Mouse (Mus musculus): ENCODE data around the gene Prss16. TPM values are rescaled to one million over a fixed set of nuclear protein-coding genes. Genes with fewer than 3 reads are reported as not detected.
"Not testable (repeated sequence)": the region's sequence is repeated elsewhere in the genome, so short reads cannot be mapped to it uniquely, and the experiment has no call there.

The Prss16 gene
- polyA plus RNA-seq, 1 experiment, result 0.36 TPM

GRCm38 (mm10) chr13:22039951-22040463, 30.5 kb upstream of the Prss16 start:
- TF ChIP-seq CTCF (IDR thresholded peaks at IDR 0.05; ENCODE audit: borderline replicate concordance, insufficient read depth, low read depth, low read length), result no peak
- no peak for TF ChIP-seq POLR2A (IDR thresholded peaks at IDR 0.05; ENCODE audit: borderline replicate concordance, insufficient read depth, low read length)
- Histone ChIP-seq H3K4me1 (ENCODE audit: control insufficient read depth, insufficient read depth, low read length) (no peaks in the 10 kb centered on the region; the same call in 1 of the 2 replicates), H3K27me3 (ENCODE audit: control insufficient read depth, insufficient read depth, low read length) (no peaks in the 10 kb centered on the region), H3K4me3 (replicated peaks; ENCODE audit: insufficient read depth, low read depth, low read length) (no peak overlapping the region), H3K27ac (ENCODE audit: insufficient read depth, low read length) (no peak overlapping the region)
- 11% methylated on average over 2 of the region's 2 CpGs for WGBS
- DNase-seq, result no peak

GRCm38 (mm10) chr13:22039364-22039763, 29.8 kb upstream of the Prss16 start:
- no peak for DNase-seq
- no peaks in the 10 kb centered on the region; the same call in 1 of the 2 replicates for H3K4me1 ChIP-seq (ENCODE audit: control insufficient read depth, insufficient read depth, low read length)
- H3K4me3 ChIP-seq (replicated peaks; ENCODE audit: insufficient read depth, low read depth, low read length), result no peak overlapping the region
- H3K27ac ChIP-seq (ENCODE audit: insufficient read depth, low read length), result no peak overlapping the region
- H3K27me3 ChIP-seq (ENCODE audit: control insufficient read depth, insufficient read depth, low read length), result no peaks in the 10 kb centered on the region
- WGBS, result 76% methylated on average over 5 of the region's 5 CpGs
- TF ChIP-seq POLR2A (IDR thresholded peaks at IDR 0.05; ENCODE audit: borderline replicate concordance, insufficient read depth, low read length), result no peak
- no peak for TF ChIP-seq CTCF (IDR thresholded peaks at IDR 0.05; ENCODE audit: borderline replicate concordance, insufficient read depth, low read depth, low read length)

- no peak for TF ChIP-seq POLR2A (IDR thresholded peaks at IDR 0.05; ENCODE audit: borderline replicate concordance, insufficient read depth, low read length)
- no peak for TF ChIP-seq CTCF (IDR thresholded peaks at IDR 0.05; ENCODE audit: borderline replicate concordance, insufficient read depth, low read depth, low read length)
- Histone ChIP-seq H3K27me3 (ENCODE audit: control insufficient read depth, insufficient read depth, low read length) (no peaks in the 10 kb centered on the region), H3K4me1 (ENCODE audit: control insufficient read depth, insufficient read depth, low read length) (no peaks in the 10 kb centered on the region; the same call in 1 of the 2 replicates), H3K27ac (ENCODE audit: insufficient read depth, low read length) (no peak overlapping the region), H3K4me3 (replicated peaks; ENCODE audit: insufficient read depth, low read depth, low read length) (no peak overlapping the region)
- 89% methylated on average over 2 of the region's 2 CpGs for WGBS
- DNase-seq, result no peak
Measured at GRCm38 (mm10) chr13:22037415-22037814, 27.9 kb upstream of the Prss16 start.

GRCm38 (mm10) chr13:22036986-22037385, 27.4 kb upstream of the Prss16 start:
- whole genome bisulfite sequencing, result 54% methylated on average over 3 of the region's 3 CpGs
- no peaks in the 10 kb centered on the region for H3K27me3 ChIP-seq (ENCODE audit: control insufficient read depth, insufficient read depth, low read length)
- H3K4me3 ChIP-seq (replicated peaks; ENCODE audit: insufficient read depth, low read depth, low read length), result no peak overlapping the region
- no peaks in the 10 kb centered on the region; the same call in 1 of the 2 replicates for H3K4me1 ChIP-seq (ENCODE audit: control insufficient read depth, insufficient read depth, low read length)
- no peak overlapping the region for H3K27ac ChIP-seq (ENCODE audit: insufficient read depth, low read length)
- no peak for TF ChIP-seq POLR2A (IDR thresholded peaks at IDR 0.05; ENCODE audit: borderline replicate concordance, insufficient read depth, low read length)
- TF ChIP-seq CTCF (IDR thresholded peaks at IDR 0.05; ENCODE audit: borderline replicate concordance, insufficient read depth, low read depth, low read length), result no peak
- no peak for DNase-seq

- TF ChIP-seq CTCF (IDR thresholded peaks at IDR 0.05; ENCODE audit: borderline replicate concordance, insufficient read depth, low read depth, low read length) (no peak), POLR2A (IDR thresholded peaks at IDR 0.05; ENCODE audit: borderline replicate concordance, insufficient read depth, low read length) (no peak)
- H3K27me3 ChIP-seq (ENCODE audit: control insufficient read depth, insufficient read depth, low read length), result no peaks in the 10 kb centered on the region
- H3K27ac ChIP-seq (ENCODE audit: insufficient read depth, low read length), result no peak overlapping the region
Measured at GRCm38 (mm10) chr13:22036149-22036956, 26.8 kb upstream of the Prss16 start.

GRCm38 (mm10) chr13:22035267-22036148, 26.0 kb upstream of the Prss16 start, which contains the start of the genes Hist1h2ah and Hist1h2bk:
TSS of gene Hist1h2ah (minus strand) at chr13:22035568.
TSS of gene Hist1h2bk (plus strand) at chr13:22035870.
- H3K4me3 ChIP-seq (replicated peaks; ENCODE audit: insufficient read depth, low read depth, low read length), result peak within 1 kb of the TSS; percentile 59
- not testable (repeated sequence) for H3K27me3 ChIP-seq (ENCODE audit: control insufficient read depth, insufficient read depth, low read length); H3K27ac ChIP-seq (ENCODE audit: insufficient read depth, low read length); H3K4me1 ChIP-seq (ENCODE audit: control insufficient read depth, insufficient read depth, low read length)
- DNase-seq, result peak; percentile 80 to 90
- under 1% methylated on average over 30 of the region's 69 CpGs for WGBS

More at GRCm38 (mm10) chr13:22036149-22036956, 26.8 kb upstream of the Prss16 start:
- H3K4me3 ChIP-seq (replicated peaks; ENCODE audit: insufficient read depth, low read depth, low read length), result peak overlapping the region; percentile 37
- no peaks in the 10 kb centered on the region for H3K4me1 ChIP-seq (ENCODE audit: control insufficient read depth, insufficient read depth, low read length)
- no peak for DNase-seq
- WGBS, result 3% methylated on average over 21 of the region's 23 CpGs

- TF ChIP-seq POLR2A (IDR thresholded peaks at IDR 0.05; ENCODE audit: borderline replicate concordance, insufficient read depth, low read length), result no peak
- TF ChIP-seq CTCF (IDR thresholded peaks at IDR 0.05; ENCODE audit: borderline replicate concordance, insufficient read depth, low read depth, low read length), result no peak
- Histone ChIP-seq H3K27ac (ENCODE audit: insufficient read depth, low read length) (no peak overlapping the region), H3K4me3 (replicated peaks; ENCODE audit: insufficient read depth, low read depth, low read length) (no peak overlapping the region), H3K27me3 (ENCODE audit: control insufficient read depth, insufficient read depth, low read length) (no peaks in the 10 kb centered on the region), H3K4me1 (ENCODE audit: control insufficient read depth, insufficient read depth, low read length) (no peaks in the 10 kb centered on the region)
- no peak for DNase-seq
- under 1% methylated on average over 14 of the region's 14 CpGs for WGBS
Measured at GRCm38 (mm10) chr13:22034443-22035266, 25.1 kb upstream of the Prss16 start.
